Mouse (Mus musculus) frontal cortex, adult 2 months (tissue): ENCODE results near the gene Fam228a. TPM values are rescaled to one million over a fixed set of nuclear protein-coding genes. Genes with fewer than 3 reads are reported as not detected.
"Not testable (repeated sequence)": the region's sequence is repeated elsewhere in the genome, so short reads cannot be mapped to it uniquely, and the experiment has no call there.

Experiments used
- DNase-seq, 2 experiments: peaks; one replicate each; pipeline ENCODE4 v3.0.0; 2022; ENCODE audit warnings: low spot score in 1 of 2; ENCODE audit errors: extremely low spot score in 1 of 2
- polyA plus RNA-seq: library from polyadenylated mRNA; depleted of rRNA; stranded (reverse); fragments of >200 nt; gene quantifications from 2 replicates; pipeline ENCODE4 v1.2.3, GENCODE M21; 2012

Fam228a gene
- polyA plus RNA-seq, 1 experiment: 5.1 TPM

- DNase-seq: no peak
Measured at GRCm38 (mm10) chr12:4719066-4719761, 19.0 kb downstream of the Fam228a start.

DNA sequence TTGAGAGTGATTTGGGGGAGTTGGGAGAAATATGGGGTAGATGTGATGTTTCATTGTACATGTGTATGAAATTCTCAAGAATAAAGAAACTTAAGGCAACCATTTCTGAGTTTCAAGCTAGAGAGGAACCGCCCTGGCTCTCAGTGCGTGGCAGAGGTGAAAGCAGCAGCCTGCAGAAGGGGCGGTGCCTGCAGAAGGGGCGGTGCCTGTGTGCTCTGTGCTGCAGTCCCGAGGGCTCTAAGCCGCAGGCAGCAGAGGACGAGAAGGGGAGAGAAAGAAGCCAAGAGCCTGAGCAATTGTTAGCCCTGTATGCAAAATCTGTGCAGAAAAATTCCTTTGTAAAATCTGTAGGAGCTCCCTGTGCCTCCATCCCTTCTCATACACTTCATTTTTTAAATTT is 20.8 kb downstream of the Fam228a start:
- DNase-seq: no peak

DNA sequence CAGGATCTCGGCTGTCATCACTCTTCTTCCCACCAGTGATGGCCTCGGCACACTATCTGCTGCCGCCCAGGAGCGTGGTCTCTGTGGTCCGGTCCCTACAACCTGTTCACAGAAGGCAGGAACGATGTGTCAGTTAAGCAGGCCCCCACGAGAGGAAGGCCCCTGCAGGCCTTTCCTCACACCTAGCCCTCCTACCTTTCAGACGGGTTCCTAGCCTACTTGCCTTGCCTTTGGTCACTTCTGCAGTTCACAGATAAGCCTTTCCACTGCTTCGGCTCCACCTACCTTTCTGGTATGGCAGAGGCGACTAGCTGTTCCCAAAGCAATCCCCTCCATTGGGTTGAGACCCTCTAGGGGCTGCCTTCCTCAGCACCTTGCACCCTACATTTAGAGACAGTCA is 22.6 kb downstream of the Fam228a start:
- no peak for DNase-seq

- DNase-seq: no peak
Measured at GRCm38 (mm10) chr12:4713361-4713760, 24.9 kb downstream of the Fam228a start.

DNA sequence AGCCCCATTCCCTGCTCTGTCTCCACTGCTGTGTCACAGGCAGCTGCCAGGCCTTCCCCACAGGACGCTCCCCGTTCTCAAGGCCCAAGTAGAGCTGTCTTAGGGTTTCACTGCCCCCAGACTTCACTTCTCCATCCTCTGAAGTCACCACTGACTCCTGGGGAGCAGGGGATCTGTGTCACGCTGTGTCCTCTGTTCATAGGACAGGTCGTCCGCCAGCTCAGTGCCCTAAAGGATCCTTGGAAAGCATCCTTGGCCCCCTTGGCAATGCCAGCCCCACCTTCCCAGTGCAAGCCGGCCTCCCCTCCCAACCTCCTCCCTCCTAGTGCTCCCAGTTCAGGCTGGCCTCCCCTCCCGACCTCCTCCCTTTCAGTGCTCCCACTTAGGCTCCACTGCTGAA is 28.3 kb downstream of the Fam228a start:
- DNase-seq: no peak

DNA sequence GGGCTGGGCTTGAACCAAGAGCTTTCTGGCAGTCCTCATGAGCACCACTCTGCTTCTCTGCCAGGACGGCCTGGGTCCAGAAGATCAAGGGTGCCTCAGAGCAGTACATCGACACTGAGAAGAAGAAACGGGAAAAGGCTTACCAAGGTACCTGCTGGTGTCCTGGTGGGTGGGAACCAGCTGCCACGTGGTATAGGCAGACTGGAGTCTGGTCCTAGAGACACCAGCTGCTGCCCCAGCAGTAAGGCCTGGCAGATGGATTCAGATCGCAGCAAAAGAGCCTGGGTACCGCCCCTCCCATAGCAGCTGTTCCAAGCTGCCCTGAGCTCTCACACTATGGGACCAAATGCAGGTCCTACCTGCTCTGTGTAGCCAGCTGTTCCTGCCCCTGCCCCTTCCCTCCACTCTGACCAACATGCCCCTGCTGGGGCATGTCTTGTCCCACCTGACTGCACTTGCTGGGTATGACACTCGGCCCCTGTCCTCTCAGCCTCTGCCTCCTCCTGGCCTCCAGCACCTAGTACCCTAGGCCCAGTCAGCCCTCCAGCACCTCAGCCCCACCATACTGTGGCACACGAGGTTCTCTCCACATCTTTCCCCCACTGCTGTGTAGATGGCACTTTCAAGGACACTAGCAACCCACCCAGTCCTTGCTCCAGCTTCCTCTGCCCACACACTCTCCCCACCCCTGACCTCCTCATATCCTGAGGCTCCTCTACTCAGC is 29.2 kb downstream of the Fam228a start:
- DNase-seq: no peak

GRCm38 (mm10) chr12:4708296-4708695 is 29.9 kb downstream of the Fam228a start:
- no peak for DNase-seq

DNA sequence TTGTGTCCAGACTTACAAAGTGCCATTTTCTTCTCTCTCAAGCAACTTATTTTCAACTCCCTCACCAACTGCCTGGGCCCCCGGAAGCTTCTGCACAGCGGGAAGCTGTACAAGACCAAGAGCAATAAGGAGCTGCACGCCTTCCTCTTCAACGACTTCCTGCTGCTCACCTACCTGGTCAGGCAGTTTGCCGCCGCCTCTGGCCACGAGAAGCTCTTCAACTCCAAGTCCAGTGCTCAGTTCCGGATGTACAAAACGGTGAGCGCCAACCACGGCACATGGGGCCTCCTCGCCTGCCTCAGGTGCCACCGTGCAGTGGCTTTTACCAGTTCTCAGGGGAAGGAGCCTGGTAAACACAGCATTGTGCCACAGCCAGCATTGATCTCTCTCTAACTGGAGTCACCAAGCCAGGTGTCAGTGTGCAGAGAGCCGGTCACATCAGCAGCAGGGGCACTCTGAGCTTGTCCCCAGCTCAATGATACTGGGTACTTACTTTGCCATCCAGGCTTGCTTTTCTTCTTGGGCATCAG is 30.7 kb downstream of the Fam228a start:
- no peak for DNase-seq

DNA sequence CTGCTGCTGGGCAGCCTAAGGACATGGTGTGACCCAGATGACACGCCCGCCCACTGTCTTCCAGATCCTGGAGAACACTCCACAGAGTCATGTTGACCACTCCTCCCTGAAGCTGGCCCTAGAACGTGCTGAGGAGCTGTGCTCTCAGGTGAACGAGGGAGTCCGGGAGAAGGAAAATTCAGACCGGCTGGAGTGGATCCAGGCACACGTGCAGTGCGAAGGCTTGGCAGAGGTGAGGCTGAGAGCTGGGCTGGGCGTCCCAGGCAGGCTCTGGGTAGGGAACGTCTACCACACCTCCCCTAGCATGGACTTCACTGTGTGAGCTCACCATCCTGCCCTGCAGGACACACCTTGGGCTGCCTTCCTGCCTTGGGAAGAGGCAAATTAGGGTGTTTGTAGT is 31.3 kb downstream of the Fam228a start:
- no peak for DNase-seq

DNA sequence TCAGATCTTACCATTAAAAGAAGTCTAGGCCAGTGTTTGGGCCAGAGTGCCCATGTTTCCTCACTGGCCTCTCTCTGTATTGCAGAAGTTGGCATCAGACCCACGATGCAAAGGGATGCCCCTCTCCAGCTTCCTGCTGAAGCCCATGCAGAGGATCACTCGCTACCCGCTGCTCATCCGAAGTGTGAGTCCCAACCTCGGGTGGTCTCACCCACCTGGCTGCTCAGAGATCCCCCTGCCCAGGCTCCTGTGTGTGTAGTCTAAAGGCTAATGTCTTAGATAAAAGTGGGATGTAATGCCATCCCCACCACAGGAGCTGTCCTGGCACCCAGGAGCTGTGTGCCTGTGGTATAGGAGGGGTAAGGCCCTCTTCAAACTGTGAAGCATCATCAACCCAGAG is 32.1 kb downstream of the Fam228a start:
- DNase-seq: no peak

DNA sequence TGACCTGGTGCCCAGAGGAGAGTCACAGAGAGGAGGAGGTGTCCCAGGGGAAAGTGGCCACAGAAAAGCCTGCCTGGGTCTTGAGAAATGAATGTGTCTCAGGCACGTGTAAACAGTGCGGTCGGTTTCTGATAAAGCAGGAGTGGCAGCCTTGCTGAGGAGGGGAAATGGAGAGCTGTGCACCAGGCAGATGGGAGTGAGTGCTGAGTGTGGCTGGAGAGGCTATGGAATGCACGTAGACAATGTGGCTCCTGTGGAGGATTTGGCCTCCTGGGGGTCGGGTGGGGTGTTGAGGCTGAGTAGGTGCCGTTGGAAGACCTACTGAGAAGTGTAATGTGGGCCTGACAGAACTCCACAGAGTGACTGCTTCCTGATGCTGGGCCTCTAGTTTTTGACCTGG is 32.6 kb downstream of the Fam228a start:
- DNase-seq: not testable (repeated sequence)

- no peak for DNase-seq
Measured at GRCm38 (mm10) chr12:4694534-4694933, 43.7 kb downstream of the Fam228a start.

DNA sequence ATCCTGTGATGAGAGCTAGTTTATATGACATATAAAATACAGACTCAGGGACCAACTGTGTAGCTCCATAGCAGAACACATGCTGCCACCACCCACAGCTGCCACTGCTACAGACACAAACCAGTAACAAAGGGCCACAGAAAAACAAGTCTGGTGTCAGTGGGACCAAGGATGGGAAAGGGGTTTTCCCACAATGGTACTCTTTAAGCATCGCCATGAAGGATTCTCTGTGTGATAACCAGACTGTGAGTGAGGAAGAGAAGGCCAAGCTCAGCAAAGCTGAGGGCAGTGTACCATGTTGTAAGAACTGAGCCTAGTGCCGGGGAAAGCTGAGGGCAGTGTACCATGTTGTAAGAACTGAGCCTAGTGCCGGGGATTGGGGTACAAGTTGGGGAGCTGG is 47.0 kb downstream of the Fam228a start:
- DNase-seq: no peak

- DNase-seq: no peak
Measured at GRCm38 (mm10) chr12:4689341-4689740, 48.9 kb downstream of the Fam228a start.

- DNase-seq: no peak
Measured at GRCm38 (mm10) chr12:4688386-4688785, 49.8 kb downstream of the Fam228a start.

DNA sequence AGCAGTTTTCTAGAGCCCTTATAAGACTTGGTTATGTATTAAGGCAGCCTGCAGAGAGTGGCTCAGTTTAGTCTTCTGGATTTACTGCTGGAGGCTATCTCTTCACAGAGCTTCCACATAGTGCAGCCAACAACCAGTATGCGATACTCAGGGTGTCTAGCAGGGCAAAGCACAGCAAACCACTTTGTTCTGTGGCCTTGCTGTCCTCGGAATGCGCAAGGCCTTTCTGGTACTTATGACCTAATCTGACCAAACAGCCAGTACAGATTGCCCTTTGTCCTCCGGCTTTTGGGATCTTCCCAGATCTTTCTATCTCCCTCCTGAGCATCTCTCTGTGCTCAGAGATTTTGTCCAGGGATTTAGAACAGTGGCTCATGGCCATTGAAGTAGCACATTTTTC is 52.8 kb downstream of the Fam228a start:
- no peak for DNase-seq

- peak; percentile 84 to 85 for DNase-seq
Measured at GRCm38 (mm10) chr12:4679971-4680370, 58.3 kb downstream of the Fam228a start.

GRCm38 (mm10) chr12:4676336-4676735 is 61.9 kb downstream of the Fam228a start:
- no peak for DNase-seq

DNA sequence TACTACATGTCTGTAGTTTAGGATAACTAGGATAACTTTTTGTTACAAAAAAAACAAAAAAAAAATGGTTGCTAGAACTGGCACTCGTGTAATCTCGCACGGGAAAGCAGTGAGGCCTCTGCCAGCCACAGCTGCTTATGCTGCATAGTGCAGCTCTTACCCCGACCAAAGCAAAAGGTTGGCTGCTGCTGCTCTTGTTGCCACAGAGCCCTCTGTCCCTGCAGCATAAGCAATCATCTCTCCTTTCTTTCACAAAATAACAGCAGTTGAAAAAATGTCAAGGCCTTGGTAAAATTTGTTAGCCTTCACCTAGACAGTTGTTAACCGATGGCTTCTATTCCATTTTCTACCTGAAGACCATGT is 72.6 kb downstream of the Fam228a start:
- DNase-seq: no peak

DNA sequence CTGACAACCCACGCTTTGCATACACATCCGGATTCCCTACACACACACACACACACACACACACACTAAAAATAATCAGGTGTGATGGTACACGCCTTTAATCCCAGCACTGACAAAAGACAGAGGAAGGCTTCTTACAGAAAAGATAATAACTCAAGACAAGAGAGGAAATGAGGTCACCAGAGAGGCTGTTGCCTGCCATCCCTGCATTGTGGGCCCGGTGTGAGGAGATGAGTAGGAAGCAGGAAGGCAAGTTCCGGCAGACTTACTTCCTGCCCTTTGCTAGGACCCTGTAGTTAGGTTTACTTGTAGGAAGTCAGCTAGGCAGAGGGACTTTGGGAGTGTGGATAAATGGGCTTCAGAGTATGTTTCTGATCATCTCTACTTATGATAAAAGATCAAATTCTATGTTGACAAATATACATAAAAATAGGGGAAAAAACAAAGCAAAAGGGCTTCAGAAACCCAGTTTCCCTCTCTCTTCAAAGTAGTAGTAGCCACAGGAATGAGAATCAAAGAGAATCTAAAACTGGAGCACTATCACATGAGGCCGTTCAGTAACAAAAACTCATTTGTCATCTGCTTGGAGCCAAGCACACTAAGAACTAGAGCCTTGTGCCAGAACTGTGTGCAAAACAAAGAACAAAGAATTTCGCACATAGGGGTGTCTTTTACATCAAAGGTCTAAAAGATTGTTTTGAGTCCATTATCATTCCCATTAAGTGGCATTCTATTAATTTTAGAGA is 73.1 kb downstream of the Fam228a start:
- peak in 1 of 2 experiments; percentile 19 for DNase-seq
